Mouse (Mus musculus) fat pad, adult 2 months (tissue): ENCODE measurements around the gene Eps8l2.
A peak's percentile ranks its signal among the peaks of the same experiment; 100 is the strongest.

ENCODE experiments used
- DNase-seq: peaks from one replicate; pipeline ENCODE4 v3.0.0-alpha.2; 2011; ENCODE audit warnings: low read depth, low spot score; ENCODE audit errors: extremely low read depth

Eps8l2 gene

DNA sequence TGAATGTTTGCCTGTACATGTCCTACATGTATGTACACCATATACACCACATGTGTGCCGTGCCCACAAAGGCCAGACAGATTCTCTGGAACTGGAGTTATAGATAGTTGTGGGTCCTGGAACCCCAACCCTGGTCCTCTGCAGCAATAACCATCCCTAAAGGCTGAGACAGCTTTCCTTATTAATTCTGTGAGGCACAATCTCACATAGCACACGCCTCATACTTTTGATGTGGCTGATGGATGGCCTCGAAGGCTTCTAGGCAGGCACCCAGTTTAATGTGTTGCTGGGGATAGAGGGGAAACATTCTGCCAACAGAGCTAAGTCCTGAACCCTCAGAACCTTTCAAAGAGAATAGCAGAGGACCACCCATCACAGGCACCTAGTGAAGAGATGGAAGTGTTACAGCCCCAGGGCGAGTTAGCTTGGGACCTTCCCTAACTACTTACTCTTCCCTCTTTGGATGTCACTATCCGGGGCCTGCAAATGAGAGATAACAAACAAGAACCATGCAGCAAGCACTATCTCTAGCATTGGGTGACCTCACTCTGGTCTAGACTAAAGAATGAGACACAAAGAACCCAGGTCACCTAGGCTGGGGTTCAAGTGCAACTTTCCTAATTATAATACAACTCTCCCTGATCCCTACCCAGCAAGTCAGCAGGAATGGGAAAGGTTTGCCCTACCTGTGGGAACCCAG is 25.8 kb downstream of the Eps8l2 start:
- no peak for DNase-seq

DNA sequence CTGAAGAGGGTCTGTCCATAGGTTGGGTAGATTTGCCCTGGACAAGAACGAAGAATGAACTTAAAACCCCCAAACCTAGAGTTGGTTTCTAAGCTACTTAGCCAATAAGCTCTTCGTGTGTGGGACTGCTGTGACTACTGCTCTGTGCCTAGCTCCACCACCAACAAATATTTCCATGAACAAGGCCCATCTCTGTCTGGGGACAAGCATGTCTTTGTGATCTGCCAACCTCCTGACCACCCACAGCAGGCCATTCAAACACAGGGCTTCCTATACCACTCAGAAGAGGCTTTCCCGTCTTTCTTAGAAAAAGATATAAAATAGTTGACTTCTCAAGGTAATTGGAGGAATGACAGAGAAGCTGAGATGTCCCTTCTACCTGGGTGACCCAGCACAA is 26.4 kb downstream of the Eps8l2 start:
- DNase-seq, result no peak

DNA sequence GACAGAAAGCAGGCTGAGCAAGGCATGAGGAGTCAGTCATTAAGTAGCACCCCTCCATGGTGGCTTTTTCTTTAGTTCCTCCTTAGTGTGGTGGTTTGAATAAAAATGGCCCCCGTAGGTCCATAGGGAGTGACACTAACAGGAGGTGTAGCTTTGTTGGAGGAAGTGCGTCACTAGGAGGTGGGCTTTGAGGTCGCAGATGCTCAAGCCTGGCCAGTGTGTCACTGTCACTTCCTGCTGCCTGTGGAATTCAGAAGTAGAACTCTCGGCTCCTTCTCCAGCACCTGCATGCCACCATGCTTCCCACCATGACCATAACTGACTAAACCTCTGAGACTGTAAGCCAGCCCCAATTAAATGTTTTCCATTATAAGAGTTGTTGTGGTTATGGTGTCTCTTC is 28.7 kb downstream of the Eps8l2 start:
- no peak for DNase-seq

DNA sequence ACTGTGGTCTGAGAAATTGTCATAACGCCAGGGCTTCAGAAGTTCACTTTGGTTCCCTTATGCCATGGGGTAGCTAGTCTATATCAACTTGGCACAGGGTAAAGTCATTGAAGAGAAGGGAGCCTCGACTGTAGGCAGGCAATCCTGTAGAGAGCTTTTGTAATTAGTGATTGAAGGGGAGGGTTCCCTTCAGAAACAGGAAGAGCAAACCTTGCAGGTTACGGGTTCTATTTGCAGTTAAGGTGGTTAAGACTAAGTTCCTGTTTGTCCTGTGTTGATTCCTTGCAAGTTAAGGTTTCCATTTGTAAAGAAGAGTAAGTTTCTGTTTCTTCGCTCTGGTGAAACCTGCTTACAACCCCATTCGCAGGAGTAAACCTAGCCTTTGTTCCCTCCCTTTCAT is 31.2 kb downstream of the Eps8l2 start:
- no peak for DNase-seq

DNA sequence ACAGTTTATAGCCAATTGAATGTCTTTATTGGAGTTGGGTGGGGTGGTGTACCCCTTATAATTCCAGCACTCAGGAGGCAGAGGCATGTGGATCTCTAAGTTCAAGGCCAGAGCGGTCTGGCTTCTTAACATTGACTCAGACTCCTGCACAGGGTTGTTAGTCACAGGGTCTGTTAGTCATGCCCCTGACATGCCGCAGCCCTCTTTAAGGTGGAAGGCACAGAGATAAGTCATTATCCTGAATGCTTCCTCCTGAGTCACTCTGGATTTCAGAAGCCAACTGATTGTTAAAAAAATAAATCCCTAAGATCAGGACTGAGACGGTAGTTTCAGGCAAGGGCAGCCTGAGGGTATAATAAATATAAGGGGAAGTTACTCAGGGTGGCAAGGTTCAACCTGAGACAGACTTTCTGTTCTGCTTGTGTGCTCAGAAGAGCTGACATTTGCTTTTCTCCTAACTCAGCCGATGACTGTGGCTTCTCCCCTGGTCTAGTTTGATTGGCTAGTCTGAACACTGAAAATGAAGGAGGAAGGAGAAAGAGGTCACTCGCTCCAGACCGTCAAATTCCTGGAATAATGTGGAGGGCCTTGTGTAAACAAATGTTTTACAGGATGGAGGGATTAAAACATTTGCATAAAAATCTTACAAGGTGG is 33.4 kb downstream of the Eps8l2 start:
- no peak for DNase-seq

DNA sequence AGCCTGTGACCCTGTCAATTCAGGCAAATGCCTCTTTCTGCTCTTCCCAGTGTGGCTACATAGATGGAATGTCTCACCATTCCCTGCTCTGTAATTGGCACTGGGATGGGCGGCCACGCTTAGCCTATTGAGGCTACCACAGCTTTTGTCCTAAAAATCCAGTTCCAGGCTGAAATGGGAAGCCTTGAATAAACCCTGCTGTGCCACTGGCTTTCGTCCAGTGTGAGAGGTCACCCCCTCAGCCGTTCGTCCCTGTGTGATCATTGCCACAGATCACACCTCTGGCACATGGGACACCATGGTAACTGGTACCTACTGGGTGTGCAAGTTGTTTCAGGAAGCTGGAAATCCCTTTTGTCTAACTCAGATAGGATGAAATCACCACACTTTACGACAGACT is 34.9 kb downstream of the Eps8l2 start:
- DNase-seq, result no peak

DNA sequence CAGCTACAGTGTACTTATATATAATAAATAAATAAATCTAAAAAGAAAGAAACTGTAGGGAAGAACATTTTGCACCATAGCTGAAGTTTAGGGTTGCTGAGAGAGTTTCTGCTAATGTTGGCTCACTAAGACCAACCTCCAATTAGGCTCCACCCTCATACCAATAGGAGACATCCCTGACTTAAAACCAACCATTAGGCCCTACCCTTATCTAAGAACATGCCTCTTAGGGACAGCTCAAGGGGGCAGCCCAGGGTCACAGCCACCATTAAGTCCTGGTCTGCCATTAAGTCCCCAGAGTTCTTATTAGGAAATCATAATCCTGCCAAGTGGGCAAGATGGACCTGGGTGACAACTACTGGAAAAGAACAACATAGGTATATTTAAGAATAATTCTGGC is 35.7 kb downstream of the Eps8l2 start:
- DNase-seq, result no peak

DNA sequence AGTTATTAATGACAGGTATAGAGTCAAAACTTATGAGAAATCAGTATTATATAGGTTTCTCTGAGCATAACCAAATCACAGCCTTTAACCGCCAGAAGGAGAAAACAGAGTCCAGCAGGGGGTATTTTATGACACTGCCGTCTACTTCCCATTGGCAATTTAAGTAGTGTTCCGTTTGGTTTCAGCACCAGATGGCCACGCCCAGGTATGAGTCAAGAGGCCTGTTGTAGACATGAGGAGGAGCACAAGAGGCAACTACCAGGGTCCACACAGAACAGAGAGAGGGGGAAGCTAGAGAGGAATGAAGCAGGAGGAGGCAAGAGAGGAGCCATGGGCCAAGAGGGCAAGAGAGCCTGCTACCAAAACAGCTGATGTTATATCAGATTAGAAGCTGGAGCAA is 40.9 kb downstream of the Eps8l2 start:
- no peak for DNase-seq

DNA sequence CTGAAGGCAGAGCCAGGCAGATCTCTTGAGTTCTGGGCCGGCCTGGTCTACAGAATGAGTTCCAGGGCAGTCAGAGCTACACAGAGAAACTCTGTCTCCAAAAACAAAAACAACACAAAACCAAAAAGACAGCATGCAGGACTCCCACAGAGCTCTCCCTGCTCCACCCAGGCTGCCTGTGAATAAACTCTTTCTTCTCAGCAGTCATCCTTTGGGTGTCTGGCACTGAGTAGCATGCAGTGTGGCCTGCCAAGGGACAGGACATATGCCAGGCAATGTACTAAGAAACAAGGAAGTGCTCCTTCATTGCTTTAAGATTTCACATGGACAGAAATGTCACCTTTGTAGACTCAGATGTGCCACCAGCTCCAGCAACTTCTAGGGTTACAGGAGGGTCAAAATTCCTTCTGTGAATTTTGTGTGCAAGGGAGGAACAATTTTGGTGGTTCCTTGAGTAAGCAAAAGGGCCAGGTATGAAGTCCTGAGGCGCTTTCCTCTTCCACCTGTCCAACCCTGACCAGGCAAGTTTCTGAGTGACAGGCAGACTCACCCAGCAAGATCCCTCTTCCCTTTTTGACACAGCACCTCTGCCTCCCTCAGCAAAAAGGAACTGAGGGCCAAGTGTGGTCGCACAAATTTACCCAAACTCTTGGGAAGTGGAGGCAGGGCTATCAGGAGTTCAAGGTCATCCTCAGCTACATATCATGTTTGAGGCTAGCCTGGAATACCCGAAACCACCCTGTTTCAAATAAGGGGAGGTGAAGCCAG is 42.6 kb downstream of the Eps8l2 start:
- DNase-seq, result peak; percentile 81

DNA sequence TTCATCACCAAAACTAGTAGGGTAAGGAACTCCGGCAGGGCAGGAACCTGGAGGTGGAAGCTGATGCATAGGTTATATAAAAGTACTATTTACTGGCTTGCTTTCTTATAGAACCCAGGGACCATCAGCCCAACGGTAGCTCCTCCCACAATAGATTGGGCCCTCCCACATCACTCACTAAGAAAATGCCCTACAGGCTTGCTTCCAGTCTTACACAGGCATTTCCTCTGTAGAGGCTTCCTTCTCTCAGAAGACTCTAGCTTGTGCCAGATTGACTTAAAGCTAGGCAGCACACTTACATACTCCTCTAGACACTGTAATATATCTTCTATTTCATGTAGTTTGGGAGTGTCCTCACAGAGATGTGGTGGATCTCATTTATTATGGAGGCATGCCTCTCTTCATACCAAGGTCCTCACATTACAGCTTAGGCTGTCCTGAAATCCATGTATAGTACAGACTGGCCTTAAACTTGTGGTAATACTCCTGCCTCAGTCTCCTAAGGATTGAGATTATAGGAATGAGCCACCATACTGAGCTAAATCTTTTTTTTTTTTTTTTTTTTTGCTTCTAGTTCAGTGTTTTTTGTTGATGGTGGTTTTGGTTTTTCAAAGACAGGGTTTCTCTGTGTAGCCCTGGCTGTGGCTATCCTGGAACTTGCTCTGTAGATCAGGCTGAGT is 49.3 kb downstream of the Eps8l2 start:
- no peak for DNase-seq

DNA sequence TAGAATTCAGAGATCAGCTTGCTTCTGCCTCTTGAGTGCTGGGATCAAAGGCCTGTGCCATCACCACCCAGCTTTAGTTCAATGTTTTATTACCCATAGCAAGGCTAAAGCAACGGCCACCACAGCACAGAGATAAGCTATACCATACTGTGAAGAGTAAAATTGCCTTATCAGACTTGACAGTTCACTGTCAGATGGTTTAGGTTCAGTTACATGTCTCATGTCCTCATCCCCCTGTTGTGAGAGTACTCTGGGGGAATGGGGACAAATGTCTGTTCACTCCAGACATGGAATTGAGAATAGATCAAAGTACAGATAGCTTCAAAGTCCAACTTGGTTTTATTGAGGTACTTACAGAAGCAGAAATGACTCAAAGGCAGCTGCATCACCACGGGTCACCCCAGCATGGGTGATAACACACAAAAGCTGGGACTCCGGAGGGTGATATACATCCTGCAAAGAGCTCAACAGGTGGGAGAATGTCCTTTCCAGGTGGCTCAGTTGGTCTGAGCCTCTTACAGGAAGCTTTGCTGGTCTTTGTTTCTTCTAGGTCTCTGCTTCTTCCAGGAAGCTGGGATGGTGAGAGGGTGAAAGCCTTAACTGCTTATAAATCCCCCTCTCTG is 49.9 kb downstream of the Eps8l2 start:
- DNase-seq, result no peak

DNA sequence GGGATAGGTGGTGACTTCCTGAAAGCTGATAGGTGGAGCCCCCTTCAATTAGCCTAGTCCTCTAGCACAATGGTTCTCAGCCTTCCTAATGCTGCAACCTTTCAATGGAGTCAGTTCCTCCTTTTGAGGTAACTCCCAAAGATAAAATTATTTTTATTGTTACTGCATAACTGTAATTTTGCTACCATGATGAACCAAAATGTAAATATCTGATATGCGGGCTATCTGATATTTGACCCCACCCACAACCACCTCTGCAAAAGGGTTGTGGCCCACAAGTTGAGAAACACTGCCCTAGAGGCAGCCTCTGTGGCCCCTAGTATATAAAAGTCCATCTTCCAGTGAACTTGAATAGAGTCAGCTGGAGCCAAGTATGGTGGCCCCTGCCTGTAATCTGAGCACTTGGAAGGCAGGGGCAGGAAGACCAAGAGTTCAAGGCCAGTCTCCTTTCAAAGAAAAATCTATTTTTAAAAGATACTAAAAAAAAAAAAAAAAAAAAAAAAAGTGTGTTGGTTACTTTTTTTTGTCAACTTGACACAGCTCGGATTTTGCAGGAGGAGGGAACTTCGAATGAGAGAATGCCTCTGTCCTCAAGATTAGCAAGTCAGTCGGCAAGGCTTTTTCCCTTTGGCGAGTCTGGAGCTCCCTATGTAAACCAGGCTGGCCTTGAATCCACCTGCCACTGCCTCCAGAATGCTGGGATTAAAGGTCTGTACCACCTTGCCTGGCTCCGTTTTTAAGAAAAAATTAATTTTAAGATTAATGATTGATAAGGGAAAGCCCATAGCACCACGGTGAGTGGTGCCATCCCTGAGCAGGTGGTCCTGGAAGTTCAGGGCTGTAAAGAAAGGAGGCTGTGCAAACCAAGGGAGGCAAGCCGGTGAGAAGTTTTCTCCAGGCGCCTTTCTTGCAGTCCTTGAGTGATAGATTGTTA is 51.9 kb downstream of the Eps8l2 start:
- no peak for DNase-seq

DNA sequence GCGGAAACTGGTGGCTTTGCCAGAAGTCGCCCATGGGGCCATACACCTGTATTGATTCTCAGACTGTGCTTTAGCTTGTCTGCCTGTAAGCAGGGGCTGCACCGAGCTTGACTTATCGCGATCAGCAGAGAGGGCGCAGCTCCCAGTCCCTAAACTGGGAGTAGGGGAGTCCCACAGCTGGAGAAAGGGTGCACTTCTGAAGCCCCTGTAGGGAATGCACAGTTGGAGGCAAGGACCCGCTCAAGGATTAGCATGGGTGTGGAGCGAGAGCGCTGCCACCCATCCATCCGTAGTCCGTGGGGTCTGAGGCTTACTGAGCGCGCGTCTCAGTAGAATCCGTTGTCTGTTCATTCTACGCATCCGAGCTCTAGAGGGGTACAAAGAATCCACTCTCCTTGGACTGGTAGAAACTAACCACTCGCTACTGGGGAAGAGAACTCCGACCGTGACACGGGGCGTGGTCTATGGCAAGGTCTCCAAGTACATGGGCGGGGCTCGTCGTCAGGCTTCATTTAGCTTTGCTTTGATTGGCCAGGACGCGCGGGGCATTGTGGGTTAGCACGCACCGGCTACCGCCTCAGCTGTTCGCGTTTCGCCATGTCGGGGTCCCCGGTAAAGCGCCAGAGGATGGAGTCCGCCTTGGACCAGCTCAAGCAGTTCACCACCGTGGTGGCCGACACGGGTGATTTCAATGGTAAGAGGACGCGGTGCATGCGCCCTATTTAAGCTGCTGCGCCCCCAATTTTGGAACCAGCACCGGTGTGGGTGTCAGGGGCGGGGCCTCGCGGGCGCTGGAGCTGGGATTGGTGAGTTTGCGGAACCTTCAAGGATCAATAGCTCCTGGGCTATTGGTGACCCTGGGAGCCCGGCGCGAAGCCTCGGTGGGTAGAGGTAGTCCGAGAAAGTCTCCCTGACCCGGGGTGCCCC is 53.2 kb downstream of the Eps8l2 start, which contains the start of gene Taldo1:
Gene Taldo1 (plus strand): TSS at position 575 of the 927 bp plus-strand sequence.
- no peak for DNase-seq

DNA sequence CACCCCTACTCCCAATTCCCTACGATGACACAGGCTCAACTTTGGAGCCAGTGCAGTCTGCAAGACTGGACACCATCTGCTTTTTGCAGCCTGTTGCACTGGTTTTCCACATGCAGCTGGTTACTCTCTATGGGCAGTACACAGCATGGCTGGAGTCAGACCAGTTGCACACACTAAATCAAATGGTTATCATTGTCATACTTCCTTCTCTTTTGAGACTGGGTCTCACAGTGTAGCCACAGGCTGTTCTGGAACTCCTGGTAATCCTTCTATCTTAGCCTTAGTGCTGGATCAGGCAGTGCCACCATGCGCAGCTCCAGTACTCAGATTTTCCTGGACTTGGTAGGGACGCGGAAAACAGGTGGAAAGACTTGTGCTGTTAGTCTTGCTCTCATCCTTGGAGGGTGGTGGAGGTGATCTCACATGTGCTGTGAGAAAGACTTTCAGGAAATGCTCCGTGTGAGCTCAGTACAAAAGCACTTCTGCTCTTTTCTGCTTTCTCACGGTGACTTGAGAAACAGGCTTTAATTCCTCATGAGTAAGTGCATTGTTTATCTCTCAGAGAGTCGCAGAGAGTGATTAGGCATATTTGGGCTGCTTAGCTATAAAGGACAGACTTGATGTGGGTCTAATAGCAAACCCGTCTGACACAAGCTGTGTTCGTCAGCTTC is 54.0 kb downstream of the Eps8l2 start:
- no peak for DNase-seq

DNA sequence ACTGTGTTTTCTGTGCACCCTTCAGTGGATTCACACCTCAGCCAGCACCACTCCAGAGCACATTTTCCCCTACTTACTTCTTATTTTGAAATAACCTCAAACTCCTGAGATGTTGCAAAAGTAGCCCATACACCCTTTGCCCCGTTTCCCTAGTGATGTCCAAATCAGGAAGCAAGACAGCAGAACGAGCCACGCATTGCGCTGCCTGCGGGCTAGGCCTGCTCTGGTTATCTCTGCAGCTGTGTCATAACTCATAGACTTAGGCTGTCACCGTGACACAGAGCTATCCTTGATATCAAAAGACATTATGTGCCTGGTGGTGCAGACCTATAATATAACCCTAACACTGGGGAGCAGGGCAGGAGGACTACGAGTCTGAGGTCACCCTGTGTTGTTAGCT is 55.5 kb downstream of the Eps8l2 start:
- peak; percentile 79 for DNase-seq

DNA sequence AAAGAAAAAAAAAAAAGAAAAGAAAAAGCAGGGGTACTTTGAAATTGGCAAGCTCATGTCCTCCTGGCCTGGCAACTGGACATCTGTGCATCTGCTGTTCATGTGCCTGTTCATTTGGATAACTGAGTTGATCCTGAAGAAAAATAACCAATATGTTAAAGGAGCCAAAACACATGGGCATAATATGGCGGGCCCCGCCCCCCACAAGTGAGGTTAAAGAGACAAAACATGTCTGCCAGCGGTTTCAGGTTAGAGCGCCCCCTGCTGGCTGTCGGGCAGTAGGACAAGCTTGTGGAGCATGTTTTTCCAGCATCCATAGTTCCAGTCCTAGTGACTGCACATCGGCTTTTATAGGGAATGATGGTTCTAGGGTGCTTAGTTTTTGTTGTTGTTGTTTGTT is 56.1 kb downstream of the Eps8l2 start:
- DNase-seq, result no peak

DNA sequence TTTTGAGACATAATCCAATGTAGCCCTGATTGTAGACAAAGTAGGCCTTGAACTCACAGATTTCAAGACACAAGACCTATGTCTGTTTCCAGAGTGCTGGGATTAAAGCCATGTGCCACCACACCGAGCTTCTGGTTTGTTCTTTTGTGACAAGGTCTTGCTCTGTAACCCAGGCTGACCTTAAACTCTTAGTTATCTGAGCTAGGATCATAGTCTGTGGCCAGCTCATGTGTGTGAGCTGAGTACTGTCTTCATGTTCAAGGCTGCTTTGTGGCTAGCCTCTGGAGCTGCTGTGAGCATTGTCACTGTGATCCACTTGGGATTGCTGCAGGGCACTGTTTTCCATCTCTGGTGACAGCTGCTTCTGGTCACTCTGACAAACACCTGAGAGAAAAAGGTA is 56.7 kb downstream of the Eps8l2 start:
- no peak for DNase-seq

DNA sequence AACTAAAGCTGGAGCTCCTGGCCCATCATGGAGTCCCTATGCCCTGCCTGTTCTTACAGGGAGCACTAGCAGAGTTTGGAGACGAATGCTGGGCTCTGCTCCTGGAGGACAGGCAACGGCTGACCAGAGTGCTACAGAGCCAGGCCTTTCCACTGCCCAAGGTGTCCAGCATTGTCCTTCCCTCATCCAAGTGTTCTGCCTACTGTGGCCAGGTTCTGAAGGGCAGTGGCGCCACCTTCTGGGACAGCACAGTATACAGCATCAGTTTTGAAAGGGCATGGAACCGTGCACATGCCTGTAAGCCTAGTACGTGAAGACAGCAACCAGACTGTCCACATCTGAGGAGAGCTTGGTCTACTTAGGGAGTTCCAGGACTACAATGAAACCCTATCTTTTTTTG is 64.6 kb downstream of the Eps8l2 start:
- no peak for DNase-seq
